Mouse (Mus musculus): ENCODE results near the gene Ppard. TPM values are rescaled to one million over a fixed set of nuclear protein-coding genes. Genes with fewer than 3 reads are reported as not detected.
"Not testable (repeated sequence)": the region's sequence is repeated elsewhere in the genome, so short reads cannot be mapped to it uniquely, and the experiment has no call there.

Ppard gene
- 1 to 10 TPM; 2.6 to 4.6 TPM for polyA plus RNA-seq (2017; shearing (Covaris generic))

DNA sequence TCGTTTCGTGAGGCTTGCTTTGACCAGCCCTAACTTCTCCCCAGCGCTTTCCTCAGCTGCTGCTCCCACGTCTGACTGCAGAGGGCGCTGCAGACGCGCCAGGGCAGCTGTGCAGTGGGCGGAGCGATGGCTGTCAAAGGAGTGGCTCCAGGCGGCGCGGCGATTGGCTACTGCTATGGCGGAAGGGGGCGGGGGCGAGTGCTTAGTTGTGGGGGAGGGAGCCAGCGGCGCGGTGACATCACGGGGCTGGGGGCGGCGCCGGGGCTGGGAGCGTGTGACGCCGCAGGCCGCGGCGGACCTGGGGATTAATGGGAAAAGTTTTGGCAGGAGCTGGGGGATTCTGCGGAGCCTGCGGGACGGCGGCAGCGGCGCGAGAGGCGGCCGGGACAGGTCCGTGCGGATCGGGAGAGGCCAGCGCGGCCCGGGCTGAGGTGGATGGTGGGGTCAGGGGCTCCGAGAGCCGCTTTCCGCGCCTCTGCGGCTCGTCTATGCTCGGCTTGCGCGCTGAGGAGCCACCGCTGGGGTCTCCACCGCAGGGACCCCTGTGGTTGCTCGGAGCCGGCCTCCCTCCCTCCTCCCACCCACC is at the start of gene Ppard:
Gene Ppard (plus strand): TSS at position 226 of the 586 bp plus-strand sequence.
- ATAC-seq: peak; percentile 98

GRCm38 (mm10) chr17:28184971-28185638 is 47.4 kb upstream of the Ppard start:
- no peak for ATAC-seq

- no peak for ATAC-seq
Observed at GRCm38 (mm10) chr17:28188313-28188712, 44.2 kb upstream of the Ppard start.

GRCm38 (mm10) chr17:28192754-28193153 is 39.7 kb upstream of the Ppard start:
- ATAC-seq: no peak

GRCm38 (mm10) chr17:28193559-28193958 is 38.9 kb upstream of the Ppard start:
- no peak for ATAC-seq

DNA sequence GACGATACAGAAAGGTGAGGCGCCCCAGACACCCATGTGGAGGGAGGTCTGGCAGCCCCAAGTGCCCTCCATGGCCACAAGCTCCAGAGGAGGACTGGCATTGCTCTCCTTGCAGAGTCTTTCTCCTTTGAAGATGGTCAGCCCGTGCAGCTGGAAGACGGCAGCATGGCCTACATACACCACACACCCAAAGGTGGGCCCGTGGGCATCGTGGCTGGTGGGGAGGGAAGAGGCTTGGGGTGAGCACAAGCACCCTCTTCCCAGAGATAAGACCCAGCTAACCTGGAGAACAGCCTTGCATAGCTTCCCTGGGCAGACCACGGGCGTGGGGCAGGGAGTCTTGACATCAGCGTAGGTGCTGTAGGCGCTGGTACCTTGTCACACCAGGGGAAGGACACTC is 37.5 kb upstream of the Ppard start:
- no peak for ATAC-seq

DNA sequence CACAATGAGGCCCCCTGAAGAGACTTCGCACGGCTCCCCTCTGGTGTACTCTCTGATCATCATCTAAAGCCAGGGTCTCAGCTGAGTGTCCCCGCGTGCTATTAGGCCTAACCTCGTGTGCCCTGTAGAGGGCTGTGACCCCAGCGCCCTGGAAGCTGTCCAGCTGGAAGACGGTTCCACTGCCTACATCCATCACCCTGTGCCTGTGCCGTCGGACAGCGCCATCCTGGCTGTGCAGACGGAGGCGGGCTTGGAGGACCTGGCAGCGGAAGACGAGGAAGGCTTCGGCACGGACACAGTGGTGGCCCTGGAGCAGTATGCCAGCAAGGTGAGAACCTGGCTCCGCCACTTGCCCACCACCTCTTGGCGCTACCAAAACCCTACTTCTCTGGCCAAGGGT is 34.9 kb upstream of the Ppard start:
- no peak for ATAC-seq

- no peak for ATAC-seq
Observed at GRCm38 (mm10) chr17:28201982-28202381, 30.5 kb upstream of the Ppard start.

GRCm38 (mm10) chr17:28204052-28204720 is 28.3 kb upstream of the Ppard start:
- no peak for ATAC-seq

- ATAC-seq: no peak
Observed at GRCm38 (mm10) chr17:28205443-28205842, 27.1 kb upstream of the Ppard start.

- no peak for ATAC-seq
Observed at GRCm38 (mm10) chr17:28207092-28207491, 25.4 kb upstream of the Ppard start.

- ATAC-seq: peak; percentile 73
Observed at GRCm38 (mm10) chr17:28207591-28208313, 24.7 kb upstream of the Ppard start, which contains the start of gene Def6. TSS of gene Def6 (plus strand) at chr17:28207778.

GRCm38 (mm10) chr17:28208314-28208612 is 24.2 kb upstream of the Ppard start:
- ATAC-seq: no peak

DNA sequence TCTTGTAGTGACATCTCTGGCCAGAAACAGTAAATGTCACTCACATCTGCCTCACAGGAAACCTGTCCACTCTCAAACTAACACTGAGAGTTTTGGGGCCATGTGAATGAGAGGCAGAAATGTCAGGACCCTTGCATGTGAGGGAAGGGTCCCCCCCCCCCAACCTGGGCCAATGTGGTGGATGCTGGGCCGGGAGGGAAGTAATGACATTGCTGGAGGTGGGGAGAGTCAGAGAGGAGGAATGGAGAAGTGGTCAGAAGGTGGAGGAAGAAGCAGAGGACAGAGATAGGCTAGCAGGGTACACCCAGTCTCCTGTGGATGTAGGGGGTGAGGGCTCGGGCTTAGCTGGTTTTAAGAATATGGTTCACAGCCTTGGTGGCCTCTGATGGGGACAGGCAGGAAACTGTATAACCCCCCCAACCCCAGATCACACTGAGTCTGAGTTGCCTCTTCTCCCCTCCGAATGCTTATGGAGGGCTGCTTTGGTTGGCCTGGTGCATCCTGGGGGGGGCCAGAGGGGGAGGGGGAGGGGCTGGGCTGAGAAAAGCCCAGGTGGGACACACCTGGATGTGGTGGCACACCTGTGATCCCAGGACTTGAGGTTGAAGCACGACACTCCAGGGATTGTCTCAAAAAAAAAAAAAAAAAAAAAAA is 22.9 kb upstream of the Ppard start:
- ATAC-seq: no peak

GRCm38 (mm10) chr17:28211921-28212341 is 20.6 kb upstream of the Ppard start:
- ATAC-seq: peak; percentile 77

- ATAC-seq: no peak
Observed at GRCm38 (mm10) chr17:28212391-28212790, 20.1 kb upstream of the Ppard start.

- no peak for ATAC-seq
Observed at GRCm38 (mm10) chr17:28213236-28213635, 19.3 kb upstream of the Ppard start.

GRCm38 (mm10) chr17:28216791-28217190 is 15.7 kb upstream of the Ppard start:
- ATAC-seq: no peak

- peak; percentile 88 for ATAC-seq
Observed at GRCm38 (mm10) chr17:28217721-28218649, 14.5 kb upstream of the Ppard start.

DNA sequence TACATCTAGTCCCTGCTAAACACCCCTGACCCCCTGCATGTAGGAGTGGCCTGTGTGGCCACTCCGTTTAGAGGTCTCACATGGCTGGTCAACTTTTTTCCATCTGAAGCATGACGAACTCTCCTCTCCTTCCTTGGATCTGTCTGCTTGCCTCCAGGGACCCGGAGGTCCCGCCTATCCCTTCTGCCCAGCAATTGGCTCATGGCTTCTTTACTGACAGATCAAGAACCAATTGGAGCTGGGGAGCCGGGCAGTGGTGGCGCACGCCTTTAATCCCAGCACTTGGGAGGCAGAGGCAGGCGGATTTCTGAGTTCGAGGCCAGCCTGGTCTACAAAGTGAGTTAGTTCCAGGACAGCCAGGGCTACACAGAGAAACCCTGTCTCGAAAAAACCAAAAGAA is 10.0 kb upstream of the Ppard start:
- not testable (repeated sequence) for ATAC-seq

DNA sequence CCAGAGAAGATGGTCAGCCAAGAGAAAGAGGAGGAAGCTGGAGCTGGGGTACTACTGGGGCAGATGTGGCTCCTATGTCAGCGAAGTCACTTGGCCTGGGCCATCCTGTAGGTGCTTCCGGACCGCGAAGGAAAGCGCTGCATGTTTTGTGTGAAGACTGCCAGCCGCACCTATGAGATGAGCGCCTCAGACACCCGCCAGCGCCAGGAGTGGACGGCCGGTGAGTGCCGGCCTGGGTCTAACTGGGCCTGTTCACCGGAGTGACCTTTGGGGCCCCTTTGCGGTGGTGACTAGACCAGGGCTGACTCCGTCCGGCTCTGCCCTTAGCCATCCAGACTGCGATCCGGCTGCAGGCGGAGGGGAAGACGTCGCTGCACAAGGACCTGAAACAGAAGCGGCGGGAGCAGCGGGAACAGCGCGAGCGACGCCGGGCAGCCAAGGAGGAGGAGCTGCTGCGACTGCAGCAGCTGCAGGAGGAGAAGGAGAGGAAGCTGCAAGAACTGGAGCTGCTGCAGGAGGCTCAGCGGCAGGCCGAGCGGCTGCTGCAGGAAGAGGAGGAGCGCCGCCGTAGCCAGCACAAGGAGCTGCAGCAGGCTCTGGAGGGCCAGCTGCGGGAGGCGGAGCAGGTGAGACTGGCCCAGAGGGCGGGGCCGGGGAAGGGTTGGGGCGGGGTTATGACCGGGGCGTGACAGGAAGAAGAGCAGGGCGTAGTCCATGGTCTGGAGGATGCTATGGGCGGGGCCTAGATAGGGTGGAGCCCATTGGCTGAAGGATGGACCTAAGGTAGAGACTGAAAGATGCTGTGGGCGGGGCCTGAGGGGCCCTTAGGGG is 8.7 kb upstream of the Ppard start:
- peak; percentile 77 for ATAC-seq

All from CD4-positive, CD25-positive, alpha-beta regulatory T cell, adult 4 months (primary cell).